Mouse (Mus musculus): ENCODE results near the gene Plxnd1.

- TF ChIP-seq CTCF (conservative IDR thresholded peaks at IDR 0.05 in 1 of 2, IDR thresholded peaks at IDR 0.05 in 1 of 2; ENCODE audit: low read depth in 2 of 2, low read length in 2 of 2) = no peak
- TF ChIP-seq GABPA (IDR thresholded peaks at IDR 0.05; ENCODE audit: insufficient replicate concordance, low read depth, low read length) = no peak
- TF ChIP-seq POLR2A (IDR thresholded peaks at IDR 0.05; ENCODE audit: low read depth, low read length) = peak; percentile 9; the same call in 1 of the 2 replicates
- no peak for TF ChIP-seq ZNF384 (IDR thresholded peaks at IDR 0.05; ENCODE audit: low read depth, low read length)
- no peak for TF ChIP-seq HCFC1 (IDR thresholded peaks at IDR 0.05; ENCODE audit: low read depth, low read length)
- peak; percentile 32; the same call in 1 of the 2 replicates for TF ChIP-seq MAX (IDR thresholded peaks at IDR 0.05; ENCODE audit: low read length)
- TF ChIP-seq ZC3H11A (IDR thresholded peaks at IDR 0.05; ENCODE audit: low read depth, low read length) = no peak
- no peak for TF ChIP-seq EP300 (IDR thresholded peaks at IDR 0.05; ENCODE audit: low read length)
- TF ChIP-seq NELFE (IDR thresholded peaks at IDR 0.05; ENCODE audit: low read depth, low read length) = no peak
- no peak for TF ChIP-seq MAFK (IDR thresholded peaks at IDR 0.05; ENCODE audit: insufficient replicate concordance, low read length)
Measured at GRCm38 (mm10) chr6:115993463-115994145, 1.2 kb downstream of the Plxnd1 start.

All from CH12.LX (cell line).